Mouse (Mus musculus): ENCODE results near the gene Mex3b. TPM values are rescaled to one million over a fixed set of nuclear protein-coding genes. Genes with fewer than 3 reads are reported as not detected.
A peak's percentile ranks its signal among the peaks of the same experiment; 100 is the strongest.

Mex3b gene
- polyA plus RNA-seq, 1 experiment: 9.9 TPM

DNA sequence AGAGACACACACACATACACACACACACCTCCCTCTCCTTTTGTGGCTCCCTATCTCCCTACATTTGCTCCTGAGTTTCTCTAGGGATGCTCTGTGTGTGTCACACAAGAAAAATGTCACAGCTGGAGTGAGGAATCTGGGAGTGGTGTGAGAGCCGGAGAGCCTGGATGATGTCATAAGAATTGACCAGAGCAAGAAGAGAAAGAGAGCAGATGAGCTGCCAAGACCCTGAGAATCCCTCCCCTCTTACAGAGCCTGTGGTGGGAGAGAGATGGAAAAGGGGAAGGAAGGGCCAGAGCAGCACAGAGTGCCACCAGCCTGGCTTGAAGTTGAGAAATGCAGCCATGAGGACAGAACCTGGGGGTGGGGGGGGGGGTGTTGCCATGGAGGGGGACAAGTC, 44.6 kb upstream of the Mex3b start:
- Histone ChIP-seq H3K27me3 (ENCODE audit: control insufficient read depth, insufficient read depth, insufficient read length) (no peaks in the 10 kb centered on the region), H3K4me3 (no peak overlapping the region), H3ac (ENCODE audit: control insufficient read depth, insufficient read length) (no peak overlapping the region), H3K4me2 (ENCODE audit: low read depth) (peak overlapping the region; percentile 35), H3K36me3 (ENCODE audit: control insufficient read depth, insufficient read depth) (no peaks in the 10 kb centered on the region), H3K79me2 (ENCODE audit: control insufficient read depth, insufficient read depth) (no peaks in the 10 kb centered on the region)
- TF ChIP-seq TCF3 (IDR thresholded peaks at IDR 0.05; ENCODE audit: insufficient read length, low read depth) (no peak), TCF12 (IDR thresholded peaks at IDR 0.05; ENCODE audit: insufficient read depth, poor library complexity, severe bottlenecking) (no peak), POLR2AphosphoS2 (IDR thresholded peaks at IDR 0.05; ENCODE audit: insufficient read length, low read depth) (no peak), MYOG (IDR thresholded peaks at IDR 0.05; ENCODE audit: control insufficient read depth in 1 of 3, insufficient read depth in 1 of 3, insufficient read length in 2 of 3, low read depth in 2 of 3) (no peak), REST (IDR thresholded peaks at IDR 0.05; ENCODE audit: insufficient read depth, insufficient read length) (no peak), SRF (IDR thresholded peaks at IDR 0.05; ENCODE audit: control insufficient read depth, insufficient read length, low read depth) (no peak), E2F4 (IDR thresholded peaks at IDR 0.05; ENCODE audit: insufficient read depth) (no peak), MYOD1 (IDR thresholded peaks at IDR 0.05; ENCODE audit: control insufficient read depth in 1 of 3, insufficient read length in 2 of 3, low read depth in 2 of 3) (no peak), CEBPB (IDR thresholded peaks at IDR 0.05; ENCODE audit: insufficient read depth, poor library complexity, severe bottlenecking) (no peak)

DNA sequence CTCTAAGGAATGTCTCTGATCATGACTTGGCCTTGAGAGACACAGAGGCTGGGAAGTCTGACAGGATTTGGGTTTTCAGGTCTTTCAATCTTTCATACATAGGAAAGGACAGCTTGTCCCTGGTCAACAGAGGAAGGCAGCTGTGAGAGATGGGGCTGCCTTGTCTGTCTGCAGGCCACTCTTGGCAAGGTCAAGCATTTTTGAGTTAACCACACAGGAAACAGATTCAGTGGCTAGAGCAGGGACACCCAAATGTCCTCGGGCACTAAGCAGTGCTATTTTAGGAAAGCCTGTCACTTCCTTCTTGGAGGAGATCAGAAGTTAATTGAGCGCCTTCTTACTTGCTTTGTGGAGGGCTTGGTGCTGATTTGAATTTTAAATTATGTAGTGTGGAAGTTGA, 38.9 kb upstream of the Mex3b start:
- peak overlapping the region; percentile 44 for H3K4me2 ChIP-seq (ENCODE audit: low read depth)
- H3K4me3 ChIP-seq: no peak overlapping the region
- TF ChIP-seq POLR2AphosphoS2 (IDR thresholded peaks at IDR 0.05; ENCODE audit: insufficient read length, low read depth): no peak
- no peak for TF ChIP-seq MAX (IDR thresholded peaks at IDR 0.05; ENCODE audit: low read depth)
- TF ChIP-seq TCF12 (IDR thresholded peaks at IDR 0.05; ENCODE audit: insufficient read depth, poor library complexity, severe bottlenecking): peak; percentile 4
- peak in 1 of 3 experiments; percentile 68 for TF ChIP-seq MYOG (IDR thresholded peaks at IDR 0.05; ENCODE audit: control insufficient read depth in 1 of 3, insufficient read depth in 1 of 3, insufficient read length in 2 of 3, low read depth in 2 of 3)
- TF ChIP-seq CEBPB (IDR thresholded peaks at IDR 0.05; ENCODE audit: insufficient read depth, poor library complexity, severe bottlenecking): no peak
- TF ChIP-seq MYOD1 (IDR thresholded peaks at IDR 0.05; ENCODE audit: control insufficient read depth in 1 of 3, insufficient read length in 2 of 3, low read depth in 2 of 3): peak; percentile 16 to 76 (median 54)
- no peaks in the 10 kb centered on the region for H3K27me3 ChIP-seq (ENCODE audit: control insufficient read depth, insufficient read depth, insufficient read length)
- H3K36me3 ChIP-seq (ENCODE audit: control insufficient read depth, insufficient read depth): no peaks in the 10 kb centered on the region
- H3K79me2 ChIP-seq (ENCODE audit: control insufficient read depth, insufficient read depth): no peaks in the 10 kb centered on the region
- no peak overlapping the region for H3ac ChIP-seq (ENCODE audit: control insufficient read depth, insufficient read length)

DNA sequence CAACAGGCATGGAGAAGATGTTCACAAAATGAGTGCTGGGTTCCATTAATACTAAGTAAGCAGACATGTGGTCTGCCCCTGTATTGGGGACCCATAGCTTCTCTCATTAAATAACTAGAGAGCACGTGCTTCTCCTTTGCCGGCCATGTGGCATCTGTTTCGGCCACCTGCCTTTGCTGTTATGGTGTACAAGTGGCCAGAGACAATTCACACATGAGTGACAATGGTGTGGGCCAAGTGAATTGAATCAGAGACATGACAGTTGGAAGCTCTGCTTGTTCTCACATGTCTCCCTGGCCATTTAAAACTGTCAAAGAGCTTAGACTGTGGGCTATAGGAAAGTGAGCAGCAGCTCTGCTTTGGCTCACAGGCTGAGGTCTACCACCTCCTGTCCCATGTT, 37.6 kb upstream of the Mex3b start:
- H3ac ChIP-seq (ENCODE audit: control insufficient read depth, insufficient read length): no peak overlapping the region
- no peaks in the 10 kb centered on the region for H3K36me3 ChIP-seq (ENCODE audit: control insufficient read depth, insufficient read depth)
- TF ChIP-seq POLR2AphosphoS2 (IDR thresholded peaks at IDR 0.05; ENCODE audit: insufficient read length, low read depth) (no peak), MYOD1 (IDR thresholded peaks at IDR 0.05; ENCODE audit: control insufficient read depth in 1 of 3, insufficient read length in 2 of 3, low read depth in 2 of 3) (peak in 1 of 3 experiments; percentile 8)
- H3K27me3 ChIP-seq (ENCODE audit: control insufficient read depth, insufficient read depth, insufficient read length): no peaks in the 10 kb centered on the region
- H3K4me2 ChIP-seq (ENCODE audit: low read depth): no peak overlapping the region
- H3K4me3 ChIP-seq: no peak overlapping the region
- H3K79me2 ChIP-seq (ENCODE audit: control insufficient read depth, insufficient read depth): no peaks in the 10 kb centered on the region

DNA sequence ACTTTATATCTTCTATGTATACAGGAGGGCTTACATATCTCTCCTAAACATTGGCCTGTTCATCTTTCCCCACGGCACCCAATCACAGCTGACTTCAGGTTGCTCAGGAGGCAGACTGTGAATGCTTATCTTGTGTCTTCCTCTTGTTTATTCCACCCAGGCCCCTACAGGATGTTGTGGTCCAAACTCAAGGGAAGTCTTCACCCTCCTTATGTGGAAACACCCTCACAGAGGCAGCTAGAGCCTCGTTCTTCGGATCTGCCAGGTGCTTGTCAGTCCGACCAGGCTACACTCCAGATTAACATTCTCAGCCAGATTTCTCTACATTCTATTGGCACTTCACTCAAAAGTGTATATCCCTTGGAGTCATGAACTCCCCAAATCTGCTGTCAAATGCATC, 32.7 kb upstream of the Mex3b start:
- no peaks in the 10 kb centered on the region for H3K79me2 ChIP-seq (ENCODE audit: control insufficient read depth, insufficient read depth)
- H3K36me3 ChIP-seq (ENCODE audit: control insufficient read depth, insufficient read depth): no peaks in the 10 kb centered on the region
- no peaks in the 10 kb centered on the region for H3K27me3 ChIP-seq (ENCODE audit: control insufficient read depth, insufficient read depth, insufficient read length)
- TF ChIP-seq TCF12 (IDR thresholded peaks at IDR 0.05; ENCODE audit: insufficient read depth, poor library complexity, severe bottlenecking): no peak
- TF ChIP-seq MAX (IDR thresholded peaks at IDR 0.05; ENCODE audit: low read depth): no peak
- TF ChIP-seq CEBPB (IDR thresholded peaks at IDR 0.05; ENCODE audit: insufficient read depth, poor library complexity, severe bottlenecking): no peak
- no peak for TF ChIP-seq MYOG (IDR thresholded peaks at IDR 0.05; ENCODE audit: control insufficient read depth in 1 of 3, insufficient read depth in 1 of 3, insufficient read length in 2 of 3, low read depth in 2 of 3)
- no peak for TF ChIP-seq POLR2A (IDR thresholded peaks at IDR 0.05; ENCODE audit: insufficient read length, low read depth)
- no peak for TF ChIP-seq MYOD1 (IDR thresholded peaks at IDR 0.05; ENCODE audit: control insufficient read depth in 1 of 3, insufficient read length in 2 of 3, low read depth in 2 of 3)
- no peak for TF ChIP-seq REST (IDR thresholded peaks at IDR 0.05; ENCODE audit: insufficient read depth, insufficient read length)
- no peak for TF ChIP-seq E2F4 (IDR thresholded peaks at IDR 0.05; ENCODE audit: insufficient read depth)
- no peak for TF ChIP-seq USF1 (IDR thresholded peaks at IDR 0.05; ENCODE audit: low read depth)
- no peak for TF ChIP-seq SRF (IDR thresholded peaks at IDR 0.05; ENCODE audit: control insufficient read depth, insufficient read length, low read depth)
- no peak for TF ChIP-seq TCF3 (IDR thresholded peaks at IDR 0.05; ENCODE audit: insufficient read length, low read depth)
- TF ChIP-seq POLR2AphosphoS2 (IDR thresholded peaks at IDR 0.05; ENCODE audit: insufficient read length, low read depth): no peak
- no peak overlapping the region for H3K4me2 ChIP-seq (ENCODE audit: low read depth)
- H3K4me3 ChIP-seq: no peak overlapping the region
- H3ac ChIP-seq (ENCODE audit: control insufficient read depth, insufficient read length): no peak overlapping the region

DNA sequence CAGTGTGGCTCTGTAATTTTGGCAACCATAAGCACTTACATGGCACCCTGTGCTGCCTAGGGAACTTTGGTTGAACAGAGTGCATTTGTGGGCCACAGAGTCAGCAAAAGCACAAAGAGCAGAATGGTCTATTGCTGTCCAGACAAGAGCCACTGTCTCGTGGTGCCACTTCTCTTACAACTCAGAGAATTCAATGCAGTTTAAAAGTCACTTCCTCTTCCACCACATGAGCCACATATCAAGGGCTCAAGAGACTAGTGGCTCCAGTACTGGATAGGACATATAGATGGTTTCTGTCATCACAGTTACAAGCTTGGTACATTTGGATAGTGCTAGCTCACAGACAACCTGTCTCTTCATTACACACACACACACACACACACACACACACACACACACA, 28.7 kb upstream of the Mex3b start:
- no peaks in the 10 kb centered on the region for H3K36me3 ChIP-seq (ENCODE audit: control insufficient read depth, insufficient read depth)
- TF ChIP-seq SRF (IDR thresholded peaks at IDR 0.05; ENCODE audit: control insufficient read depth, insufficient read length, low read depth): no peak
- TF ChIP-seq E2F4 (IDR thresholded peaks at IDR 0.05; ENCODE audit: insufficient read depth): no peak
- TF ChIP-seq TCF12 (IDR thresholded peaks at IDR 0.05; ENCODE audit: insufficient read depth, poor library complexity, severe bottlenecking): no peak
- no peak for TF ChIP-seq CEBPB (IDR thresholded peaks at IDR 0.05; ENCODE audit: insufficient read depth, poor library complexity, severe bottlenecking)
- TF ChIP-seq POLR2AphosphoS2 (IDR thresholded peaks at IDR 0.05; ENCODE audit: insufficient read length, low read depth): no peak
- TF ChIP-seq USF1 (IDR thresholded peaks at IDR 0.05; ENCODE audit: low read depth): no peak
- TF ChIP-seq TCF3 (IDR thresholded peaks at IDR 0.05; ENCODE audit: insufficient read length, low read depth): no peak
- TF ChIP-seq MAX (IDR thresholded peaks at IDR 0.05; ENCODE audit: low read depth): no peak
- no peak for TF ChIP-seq POLR2A (IDR thresholded peaks at IDR 0.05; ENCODE audit: insufficient read length, low read depth)
- no peak for TF ChIP-seq REST (IDR thresholded peaks at IDR 0.05; ENCODE audit: insufficient read depth, insufficient read length)
- TF ChIP-seq MYOD1 (IDR thresholded peaks at IDR 0.05; ENCODE audit: control insufficient read depth in 1 of 3, insufficient read length in 2 of 3, low read depth in 2 of 3): no peak
- TF ChIP-seq MYOG (IDR thresholded peaks at IDR 0.05; ENCODE audit: control insufficient read depth in 1 of 3, insufficient read depth in 1 of 3, insufficient read length in 2 of 3, low read depth in 2 of 3): no peak
- H3K4me2 ChIP-seq (ENCODE audit: low read depth): peak overlapping the region; percentile 32
- H3K27me3 ChIP-seq (ENCODE audit: control insufficient read depth, insufficient read depth, insufficient read length): no peaks in the 10 kb centered on the region
- no peaks in the 10 kb centered on the region for H3K79me2 ChIP-seq (ENCODE audit: control insufficient read depth, insufficient read depth)
- H3K4me3 ChIP-seq: no peak overlapping the region
- no peak overlapping the region for H3ac ChIP-seq (ENCODE audit: control insufficient read depth, insufficient read length)
